Mouse (Mus musculus) liver, adult 2 months (tissue): Measurements from ENCODE around the gene Fut11.

Experiments
- CTCF ChIP-seq: fragments of 200-500 bp; IDR thresholded peaks from 2 replicates; pipeline ENCODE4 v1.5.1; 2011; ENCODE audit warnings: low read depth, low read length, control low read depth
- POLR2A ChIP-seq: fragments of 200-500 bp; IDR thresholded peaks from 2 replicates; pipeline ENCODE4 v1.6.1; 2011; ENCODE audit warnings: low read length, control low read depth; ENCODE audit not compliant: insufficient read depth; ENCODE audit errors: extremely low read depth

DNA sequence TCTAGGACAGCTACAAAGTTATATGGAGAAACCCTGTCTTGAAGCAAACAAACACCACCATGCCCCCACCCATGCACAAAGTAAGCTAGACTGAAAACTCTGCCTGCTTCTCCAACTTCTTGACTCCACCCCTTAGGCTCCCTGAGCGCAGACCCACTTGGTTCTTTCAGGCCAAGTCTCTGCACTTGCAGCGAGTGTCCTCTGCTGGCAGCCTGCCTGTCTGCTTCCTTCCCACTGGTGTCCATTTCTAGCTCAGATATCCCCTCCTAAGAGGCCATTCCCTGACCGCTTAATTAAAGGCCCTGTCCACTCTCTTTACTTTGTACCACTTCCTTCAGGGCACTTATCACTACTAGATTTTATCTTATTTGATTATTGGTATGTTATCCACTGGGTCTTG lies 48.8 kb downstream of the Fut11 start:
- TF ChIP-seq POLR2A (no peak), CTCF (peak; percentile 33)
